Mouse (Mus musculus) heart, postnatal 0 days (tissue): ENCODE measurements around the gene Gm17416.

Source experiments
- CTCF ChIP-seq: IDR thresholded peaks from 2 replicates; pipeline ENCODE4 v1.5.1; 2016; ENCODE audit warnings: antibody characterized with exemption, control low read depth, low read depth
- EP300 ChIP-seq: IDR thresholded peaks from 2 replicates; pipeline ENCODE4 v1.6.1; 2016; ENCODE audit warnings: antibody characterized with exemption, low read depth

- TF ChIP-seq CTCF (peak; percentile 72), EP300 (no peak)
Measured at GRCm38 (mm10) chr2:152553774-152554423, 15.2 kb upstream of the Gm17416 start.
